Mouse (Mus musculus): ENCODE data around the gene Ccdc9b.

- TF ChIP-seq GATA1 (IDR thresholded peaks at IDR 0.05; ENCODE audit: low read length) (no peak), TAL1 (IDR thresholded peaks at IDR 0.05; ENCODE audit: low read length) (no peak)
Observed at GRCm38 (mm10) chr2:118805137-118805536, 42.7 kb upstream of the Ccdc9b start.
